ENCODE assay signal across 8 mouse cellular contexts in the genomic region with DNA sequence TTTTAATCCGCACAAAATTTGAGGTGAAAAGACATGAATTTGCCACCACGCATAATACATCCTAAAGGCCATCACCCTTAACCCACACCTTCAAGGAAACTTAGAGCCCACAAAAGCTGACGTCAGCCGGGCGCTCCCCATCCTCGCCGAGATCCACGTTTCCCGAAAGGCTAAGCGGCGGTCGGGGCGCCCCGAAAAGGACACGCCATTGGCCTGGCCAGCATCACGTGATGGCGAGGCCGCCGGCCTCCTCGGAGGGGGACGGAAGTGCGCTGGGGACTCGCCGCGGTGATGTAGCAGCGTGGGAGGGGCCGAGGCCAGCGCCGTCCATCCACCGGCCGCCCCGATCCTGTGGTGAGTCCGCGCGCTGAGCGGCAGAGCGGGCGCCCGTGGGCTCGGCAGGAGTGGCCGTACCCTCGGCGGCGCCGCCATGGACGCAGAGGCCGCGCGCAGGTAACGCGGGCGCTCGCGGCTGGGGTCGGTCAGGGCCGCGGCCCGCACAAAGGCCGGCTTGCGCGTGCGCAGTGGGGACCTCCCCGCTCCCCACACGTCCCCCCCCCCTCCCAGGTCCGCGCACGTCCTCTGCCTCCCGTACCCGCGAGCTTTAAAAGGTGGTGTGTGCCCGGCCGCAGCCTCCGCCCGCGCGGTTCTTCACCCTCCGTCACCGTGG. TPM values are rescaled to one million over a fixed set of nuclear protein-coding genes. Genes with fewer than 3 reads are reported as not detected.
DNase-seq lines count a peak whose midpoint lies in the region; ATAC-seq and TF ChIP-seq lines count a peak whose summit lies in the region.
"Not testable (repeated sequence)": the region's sequence is repeated elsewhere in the genome, so short reads cannot be mapped to it uniquely, and the experiment has no call there.

A gene (plus strand): TSS at position 243 of the 670 bp plus-strand sequence.

- peaks cover 21% of the 10 kb centered on the region for H3K36me3 ChIP-seq in C2C12 (ENCODE audit: control insufficient read depth, insufficient read depth)
- H3K36me3 ChIP-seq in heart, embryonic 12.5 days = peaks cover 25% of the 10 kb centered on the region
- H3K36me3 ChIP-seq in kidney, postnatal 0 days (ENCODE audit: insufficient read depth, low read length); stomach, embryonic 14.5 days (ENCODE audit: control insufficient read depth, insufficient read depth, low read length): not testable (repeated sequence)
- H3K36me3 ChIP-seq in liver, embryonic 11.5 days (ENCODE audit: control insufficient read depth, insufficient read depth, low read length) = peaks cover 18% of the 10 kb centered on the region

- H3K27ac ChIP-seq in heart, embryonic 12.5 days (ENCODE audit: poor library complexity, severe bottlenecking) = peak within 1 kb of the TSS; percentile 93
- H3K27ac ChIP-seq in kidney, postnatal 0 days = peak within 1 kb of the TSS; percentile 92
- H3K27ac ChIP-seq in liver, embryonic 11.5 days (ENCODE audit: low read depth, low read length) = peak within 1 kb of the TSS; percentile 83
- H3K27ac ChIP-seq in stomach, embryonic 14.5 days (ENCODE audit: low read length) = peak within 1 kb of the TSS; percentile 77

- TF ChIP-seq CTCF in C2C12 (IDR thresholded peaks at IDR 0.05; ENCODE audit: control insufficient read depth, insufficient read depth, insufficient read length); kidney, postnatal 0 days (IDR thresholded peaks at IDR 0.05; ENCODE audit: low read depth): not testable (repeated sequence)

- H3K4me2 ChIP-seq in heart, embryonic 12.5 days = peak within 1 kb of the TSS; percentile 96
- peak within 1 kb of the TSS; percentile 88 for H3K4me2 ChIP-seq in kidney, postnatal 0 days (ENCODE audit: low read length)
- H3K4me2 ChIP-seq in liver, embryonic 11.5 days = peak within 1 kb of the TSS; percentile 98
- H3K4me2 ChIP-seq in stomach, embryonic 14.5 days (replicated peaks; ENCODE audit: low read depth, low read length) = peak within 1 kb of the TSS; percentile 93

- peaks cover 49% of the 10 kb centered on the region for H3K79me2 ChIP-seq in C2C12 (ENCODE audit: control insufficient read depth, insufficient read depth)

- H3K9me3 ChIP-seq in heart, embryonic 12.5 days (replicated peaks); kidney, postnatal 0 days (replicated peaks; ENCODE audit: low read length); liver, embryonic 11.5 days (ENCODE audit: control insufficient read depth, low read length); stomach, embryonic 14.5 days (ENCODE audit: control insufficient read depth, low read depth, low read length): not testable (repeated sequence)

- H3K79me3 ChIP-seq in C2C12 (ENCODE audit: low read depth) = peaks cover 46% of the 10 kb centered on the region

- H3K4me3 ChIP-seq in C2C12 (ENCODE audit: insufficient read depth, poor library complexity, severe bottlenecking) = peak within 1 kb of the TSS; percentile 89
- H3K4me3 ChIP-seq in heart, embryonic 12.5 days = peak within 1 kb of the TSS; percentile 79
- peak within 1 kb of the TSS; percentile 77 for H3K4me3 ChIP-seq in kidney, postnatal 0 days (replicated peaks; ENCODE audit: low read depth, low read length)
- peak within 1 kb of the TSS; percentile 85 for H3K4me3 ChIP-seq in liver, embryonic 11.5 days (ENCODE audit: low read depth, low read length)
- peak within 1 kb of the TSS; percentile 71 for H3K4me3 ChIP-seq in stomach, embryonic 14.5 days (ENCODE audit: low read depth, low read length)

- peaks cover 15% of the 10 kb centered on the region for H3K4me1 ChIP-seq in heart, embryonic 12.5 days (replicated peaks)
- not testable (repeated sequence) for H3K4me1 ChIP-seq in kidney, postnatal 0 days (replicated peaks; ENCODE audit: insufficient read depth, low read length); liver, embryonic 11.5 days (replicated peaks; ENCODE audit: control insufficient read depth, insufficient read depth, low read length); stomach, embryonic 14.5 days (ENCODE audit: control insufficient read depth, insufficient read depth, low read length)

- H3ac ChIP-seq in C2C12 (ENCODE audit: control insufficient read depth, insufficient read length, low read depth) = peak within 1 kb of the TSS; percentile 99

- WGBS in heart, embryonic 12.5 days = under 1% methylated on average over 71 of the region's 78 CpGs
- WGBS in kidney, postnatal 0 days = under 1% methylated on average over 70 of the region's 78 CpGs
- WGBS in liver, embryonic 11.5 days = under 1% methylated on average over 49 of the region's 78 CpGs
- WGBS in stomach, embryonic 14.5 days = 0% methylated on average over 69 of the region's 78 CpGs

- H3K27me3 ChIP-seq in C2C12 (ENCODE audit: control insufficient read depth, insufficient read depth, insufficient read length); heart, embryonic 12.5 days (replicated peaks); kidney, postnatal 0 days (ENCODE audit: insufficient read depth, low read length); liver, embryonic 11.5 days (replicated peaks; ENCODE audit: control insufficient read depth, insufficient read depth, low read length); stomach, embryonic 14.5 days (ENCODE audit: control insufficient read depth, insufficient read depth, low read length): not testable (repeated sequence)

- peak within 1 kb of the TSS; percentile 85 for H3K9ac ChIP-seq in heart, embryonic 12.5 days
- peak within 1 kb of the TSS; percentile 79 for H3K9ac ChIP-seq in kidney, postnatal 0 days (ENCODE audit: low read depth, low read length)
- peak within 1 kb of the TSS; percentile 81 for H3K9ac ChIP-seq in liver, embryonic 11.5 days (ENCODE audit: low read depth, low read length)
- peak within 1 kb of the TSS; percentile 66 for H3K9ac ChIP-seq in stomach, embryonic 14.5 days (replicated peaks; ENCODE audit: low read depth, low read length)

- peak; percentile 88 for DNase-seq in brain, embryonic 18.5 days (ENCODE audit: low read depth, low spot score)
- peak; percentile 96 for DNase-seq in kidney, postnatal 0 days (ENCODE audit: low spot score)
- DNase-seq in liver, embryonic 11.5 days (ENCODE audit: low spot score) = peak; percentile 91
- DNase-seq in naive thymus-derived CD4-positive, alpha-beta T cell, adult 2 months (ENCODE audit: low read depth) = peak; percentile 96

- peak; percentile 97 for ATAC-seq in erythroid progenitor cell, adult 5-6 weeks (replicated peaks; ENCODE audit: low FRiP score, poor library complexity, severe bottlenecking)
- peak; percentile 99 for ATAC-seq in heart, embryonic 12.5 days (ENCODE audit: insufficient number of reproducible peaks, low FRiP score)
- peak; percentile 97 for ATAC-seq in kidney, postnatal 0 days (replicated peaks; ENCODE audit: low FRiP score, low read depth)
- ATAC-seq in liver, embryonic 11.5 days (replicated peaks; ENCODE audit: low FRiP score) = peak; percentile 96
- ATAC-seq in stomach, embryonic 14.5 days (ENCODE audit: insufficient number of reproducible peaks, insufficient read depth, low FRiP score, low read depth) = peak; percentile 98

TF ChIP-seq in C2C12, 6 proteins besides CTCF, POLR2A, EP300 and RAD21:
- peak; percentile 90 for TF ChIP-seq USF1 (IDR thresholded peaks at IDR 0.05; ENCODE audit: low read depth)

RNA-seq across cellular contexts. Expression of the gene that starts here (rescaled TPM):
- polyA plus RNA-seq in C2C12 (2012; fragmentation: generic; extraction: Trizol) = 18.5 TPM
- total RNA-seq in erythroid progenitor cell, adult 5-6 weeks (2015; ENCODE audit: low replicate concordance) = 12.6 and 25.2 TPM in 2 replicates
- total RNA-seq in erythroid progenitor cell, adult 5-6 weeks (2017; ENCODE audit: low replicate concordance) = 27.1 and 27.9 TPM in 2 replicates
- polyA plus RNA-seq in heart, embryonic 12.5 days (2016; fragmentation: Nextera tagmentation; extraction: Ambion mirVana) = 112 and 115 TPM in 2 replicates
- polyA plus RNA-seq in kidney, postnatal 0 days (2015; fragmentation: Nextera tagmentation; extraction: Ambion mirVana) = 94.4 and 104 TPM in 2 replicates
- polyA plus RNA-seq in liver, embryonic 11.5 days (2014; fragmentation: Nextera tagmentation; extraction: Ambion mirVana) = 138 and 147 TPM in 2 replicates
- polyA plus RNA-seq in stomach, embryonic 14.5 days (2014; fragmentation: Nextera tagmentation; extraction: Ambion mirVana) = 130 and 144 TPM in 2 replicates

Comparison
In these comparisons a context has a peak if more than half of its experiments do, and no peak if none do; other contexts are left out.
1. Peak in every context shown above with its lines: DNase-seq, ATAC-seq, H3K4me3 ChIP-seq and H3K27ac ChIP-seq.